Mouse (Mus musculus) midbrain, embryonic 10.5 days (tissue): ENCODE data around the gene Lypd4. TPM values are rescaled to one million over a fixed set of nuclear protein-coding genes. Genes with fewer than 3 reads are reported as not detected.
"Not testable (repeated sequence)": the region's sequence is repeated elsewhere in the genome, so short reads cannot be mapped to it uniquely, and the experiment has no call there.

Experiments
- DNase-seq: peaks from one replicate; pipeline ENCODE4 v3.0.0-alpha.2; 2017; ENCODE audit warnings: low spot score
- H3K27ac ChIP-seq: fragments of 300-500 bp; sonication (generic); replicated peaks from 2 replicates; pipeline ENCODE4 v1.5.1; 2016; ENCODE audit warnings: mild to moderate bottlenecking
- H3K27me3 ChIP-seq: fragments of 300-500 bp; sonication (generic); 2 replicates; pipeline ENCODE4 v1.6.1; 2016; ENCODE audit warnings: low read depth, mild to moderate bottlenecking; ENCODE audit not compliant: poor library complexity, severe bottlenecking
- H3K36me3 ChIP-seq: fragments of 300-500 bp; sonication (generic); 2 replicates; pipeline ENCODE4 v1.6.1; 2016; ENCODE audit warnings: mild to moderate bottlenecking, moderate library complexity
- H3K4me1 ChIP-seq: fragments of 300-500 bp; sonication (generic); 2 replicates; pipeline ENCODE4 v1.6.1; 2016
- H3K4me3 ChIP-seq: fragments of 300-500 bp; sonication (generic); 2 replicates; pipeline ENCODE4 v1.5.1; 2016; ENCODE audit warnings: mild to moderate bottlenecking, moderate library complexity
- H3K9me3 ChIP-seq: fragments of 300-500 bp; sonication (generic); replicated peaks from 2 replicates; pipeline ENCODE4 v1.6.1; 2016; ENCODE audit warnings: mild to moderate bottlenecking
- WGBS: fragments of 180-500 bp; shearing (Covaris S2); methylation state at CpG from one replicate; pipeline ENCODE4 v1.1.7; 2016; 5-methylcytosine and 5-hydroxymethylcytosine counted together
- polyA plus RNA-seq: library from polyadenylated mRNA; unstranded; fragments of >200 nt; fragmentation: Nextera tagmentation; extraction: Ambion mirVana; gene quantifications from 2 replicates; pipeline ENCODE4 v1.2.1, GENCODE M21; 2016

Lypd4 gene
- polyA plus RNA-seq, 1 experiment from 2014 or later: not detected

DNA sequence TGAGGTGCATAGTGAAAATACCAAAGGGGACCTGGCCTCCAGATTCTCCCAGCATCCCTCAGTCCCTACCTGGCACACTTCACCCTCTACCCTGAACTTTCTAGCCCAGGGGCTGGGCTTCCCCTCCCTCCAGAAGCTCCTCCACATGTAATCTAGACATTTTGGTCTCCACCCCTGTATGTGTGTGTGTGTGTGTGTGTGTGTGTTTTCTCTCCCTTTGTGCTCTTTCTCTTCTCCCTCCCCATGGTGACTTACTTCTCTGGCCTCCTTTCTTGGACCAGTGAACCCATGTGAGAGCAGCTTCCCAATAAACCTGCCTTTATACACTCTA is 16.5 kb downstream of the Lypd4 start:
- H3K4me3 ChIP-seq: no peak overlapping the region
- peak overlapping the region; percentile 70; the same call in 1 of the 2 replicates for H3K27ac ChIP-seq
- peaks cover 22% of the 10 kb centered on the region for H3K4me1 ChIP-seq
- no peaks in the 10 kb centered on the region for H3K9me3 ChIP-seq
- H3K36me3 ChIP-seq: no peaks in the 10 kb centered on the region
- no peak for DNase-seq
- H3K27me3 ChIP-seq: no peaks in the 10 kb centered on the region

DNA sequence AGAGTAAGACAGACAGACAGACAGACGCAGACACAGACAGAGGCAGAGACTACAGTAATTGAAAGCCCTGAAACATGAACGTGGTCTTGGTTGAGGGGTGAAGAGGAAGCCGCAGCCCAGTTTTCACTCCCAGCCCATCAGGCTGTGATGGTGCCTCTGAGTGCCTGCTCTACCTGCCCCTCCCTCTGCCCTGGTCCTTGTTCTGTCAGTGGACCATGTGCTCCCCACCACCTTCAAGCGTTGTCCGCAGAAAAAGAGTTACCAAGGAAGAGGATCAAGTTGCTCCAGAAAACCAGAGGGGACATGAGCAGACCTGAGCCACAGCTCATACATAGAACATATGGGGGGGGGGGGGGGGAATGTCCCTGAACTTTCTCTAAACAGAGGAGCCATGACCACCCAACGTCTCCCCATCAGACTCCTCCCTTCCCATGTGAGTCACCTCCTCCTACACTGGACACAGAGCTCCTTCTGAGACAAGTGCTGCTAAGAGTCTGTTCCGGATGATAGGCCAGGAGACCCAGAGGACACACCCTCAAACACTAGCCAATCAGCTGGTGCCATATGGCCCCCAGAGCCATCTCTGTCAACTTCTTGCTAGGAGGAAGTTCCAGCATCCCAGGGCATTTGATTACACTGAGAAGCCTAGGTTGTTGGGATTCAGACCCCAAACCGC is 17.0 kb downstream of the Lypd4 start:
- 83% methylated on average over 8 of the region's 8 CpGs for WGBS

GRCm38 (mm10) chr7:24851596-24852325 is 18.0 kb downstream of the Lypd4 start:
- no peak for DNase-seq
- Histone ChIP-seq H3K4me1 (peaks cover 18% of the 10 kb centered on the region), H3K9me3 (no peaks in the 10 kb centered on the region), H3K36me3 (no peaks in the 10 kb centered on the region), H3K27me3 (no peaks in the 10 kb centered on the region), H3K27ac (no peak overlapping the region), H3K4me3 (no peak overlapping the region)
- WGBS: 86% methylated on average over 5 of the region's 5 CpGs

More for the DNA sequence above, 17.0 kb downstream of the Lypd4 start:
- no peaks in the 10 kb centered on the region for H3K27me3 ChIP-seq
- no peaks in the 10 kb centered on the region for H3K36me3 ChIP-seq
- peak overlapping the region; percentile 18; the same call in 1 of the 2 replicates for H3K27ac ChIP-seq
- H3K9me3 ChIP-seq: no peaks in the 10 kb centered on the region
- peaks cover 22% of the 10 kb centered on the region for H3K4me1 ChIP-seq
- DNase-seq: no peak
- no peak overlapping the region for H3K4me3 ChIP-seq

DNA sequence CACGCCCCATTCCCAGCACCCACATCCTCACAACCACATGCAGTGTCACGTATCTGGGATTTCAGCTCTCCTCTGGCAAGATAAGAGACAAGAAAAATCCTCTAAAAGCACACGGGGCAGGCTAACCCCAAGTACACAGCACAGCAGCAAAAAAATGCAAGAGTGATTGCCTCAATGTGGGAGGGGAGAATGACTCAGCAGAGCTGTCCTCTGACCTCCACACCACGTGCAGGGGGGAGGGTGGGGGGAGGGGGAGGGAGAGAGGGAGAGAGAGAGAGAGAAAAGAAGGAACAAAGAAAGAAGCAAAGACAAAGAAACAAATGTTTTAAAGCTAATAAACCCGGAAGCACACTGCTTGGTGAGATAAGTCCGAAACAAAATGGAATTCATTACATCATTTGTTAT is 18.8 kb downstream of the Lypd4 start:
- Histone ChIP-seq H3K36me3 (no peaks in the 10 kb centered on the region), H3K9me3 (no peaks in the 10 kb centered on the region), H3K27me3 (no peaks in the 10 kb centered on the region), H3K4me1 (peaks cover 22% of the 10 kb centered on the region), H3K27ac (peak overlapping the region; percentile 67), H3K4me3 (no peak overlapping the region)
- peak; percentile 52 for DNase-seq
- WGBS: 42% methylated on average over 6 of the region's 6 CpGs

DNA sequence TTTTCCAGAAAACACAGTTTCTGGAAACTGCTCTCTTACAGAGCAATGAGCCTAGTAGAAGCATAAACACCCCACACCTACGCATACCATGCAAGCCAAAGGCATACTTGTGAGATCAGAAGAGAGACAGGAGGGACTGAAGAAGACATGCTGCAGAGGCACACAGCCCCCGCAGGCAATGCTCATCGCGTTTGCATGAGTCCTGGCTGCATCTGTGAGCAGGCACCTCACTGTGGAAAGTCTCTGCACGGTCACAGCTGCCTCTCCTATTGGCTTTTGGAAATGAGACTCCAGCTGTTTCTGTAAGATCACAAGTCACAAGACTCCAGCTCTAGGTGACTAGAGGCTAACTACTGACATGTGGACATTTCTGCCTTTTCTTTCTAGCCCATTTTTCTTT is 19.6 kb downstream of the Lypd4 start:
- Histone ChIP-seq H3K27me3 (no peaks in the 10 kb centered on the region), H3K36me3 (no peaks in the 10 kb centered on the region), H3K4me3 (no peak overlapping the region), H3K9me3 (no peaks in the 10 kb centered on the region), H3K27ac (0 out of 2 replicates have a peak overlapping the region, but pooled peaks have one; percentile 17), H3K4me1 (peaks cover 28% of the 10 kb centered on the region)
- WGBS: 35% methylated on average over 5 of the region's 5 CpGs
- DNase-seq: no peak

- not testable (repeated sequence) for H3K27me3 ChIP-seq, H3K36me3 ChIP-seq, DNase-seq, H3K9me3 ChIP-seq, H3K4me3 ChIP-seq, H3K27ac ChIP-seq
- 46% methylated on average over 2 of the region's 2 CpGs for WGBS
- H3K4me1 ChIP-seq: peaks cover 22% of the 10 kb centered on the region
Observed at GRCm38 (mm10) chr7:24846576-24846975, 23.2 kb downstream of the Lypd4 start.

DNA sequence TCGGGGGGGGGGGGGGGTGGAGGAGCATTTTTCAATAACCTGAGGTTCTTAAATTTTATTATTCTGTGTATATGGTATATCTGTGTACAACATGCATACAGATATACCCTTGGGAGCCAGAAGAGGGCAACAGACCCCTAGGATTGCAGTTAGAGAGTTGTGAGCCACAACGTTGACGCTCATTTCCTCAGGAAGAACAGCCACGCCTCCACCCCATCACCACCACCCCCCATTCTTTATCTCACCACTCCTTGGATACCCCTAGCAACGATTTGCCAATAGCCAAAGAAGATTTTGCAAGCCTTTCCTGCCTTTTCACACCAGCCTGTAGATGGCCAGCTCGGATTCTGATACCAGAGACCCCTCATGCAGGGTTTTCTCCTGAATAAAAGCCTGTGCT is 24.0 kb downstream of the Lypd4 start:
- peaks cover 18% of the 10 kb centered on the region for H3K4me1 ChIP-seq
- H3K36me3 ChIP-seq: no peaks in the 10 kb centered on the region
- WGBS: 5% methylated on average over 6 of the region's 6 CpGs
- no peak overlapping the region for H3K4me3 ChIP-seq
- no peaks in the 10 kb centered on the region for H3K9me3 ChIP-seq
- no peak overlapping the region for H3K27ac ChIP-seq
- no peaks in the 10 kb centered on the region for H3K27me3 ChIP-seq
- peak; percentile 67 for DNase-seq

GRCm38 (mm10) chr7:24845181-24845580 is 24.6 kb downstream of the Lypd4 start:
- H3K36me3 ChIP-seq: no peaks in the 10 kb centered on the region
- DNase-seq: no peak
- H3K4me3 ChIP-seq: no peak overlapping the region
- H3K9me3 ChIP-seq: no peaks in the 10 kb centered on the region
- H3K4me1 ChIP-seq: peaks cover 15% of the 10 kb centered on the region
- no peak overlapping the region for H3K27ac ChIP-seq
- H3K27me3 ChIP-seq: no peaks in the 10 kb centered on the region
- 85% methylated on average over 9 of the region's 9 CpGs for WGBS

GRCm38 (mm10) chr7:24844144-24844543 is 25.6 kb downstream of the Lypd4 start:
- WGBS: 47% methylated on average over 5 of the region's 5 CpGs
- Histone ChIP-seq H3K9me3 (no peaks in the 10 kb centered on the region), H3K27me3 (no peaks in the 10 kb centered on the region), H3K36me3 (no peaks in the 10 kb centered on the region), H3K4me1 (peaks cover 14% of the 10 kb centered on the region), H3K27ac (no peak overlapping the region), H3K4me3 (no peak overlapping the region)
- no peak for DNase-seq

GRCm38 (mm10) chr7:24841009-24841408 is 28.7 kb downstream of the Lypd4 start:
- H3K36me3 ChIP-seq: no peaks in the 10 kb centered on the region
- no peaks in the 10 kb centered on the region for H3K27me3 ChIP-seq
- no peak overlapping the region for H3K4me3 ChIP-seq
- H3K9me3 ChIP-seq: no peaks in the 10 kb centered on the region
- no peak for DNase-seq
- no peak overlapping the region for H3K27ac ChIP-seq
- WGBS: 82% methylated on average over 4 of the region's 4 CpGs
- peaks cover 7% of the 10 kb centered on the region for H3K4me1 ChIP-seq

- no peak overlapping the region for H3K27ac ChIP-seq
- no peaks in the 10 kb centered on the region; the same call in 1 of the 2 replicates for H3K4me1 ChIP-seq
- 57% methylated on average over 3 of the region's 3 CpGs for WGBS
- H3K27me3 ChIP-seq: no peaks in the 10 kb centered on the region
- no peaks in the 10 kb centered on the region for H3K36me3 ChIP-seq
- H3K4me3 ChIP-seq: no peak overlapping the region
- no peak for DNase-seq
- no peaks in the 10 kb centered on the region for H3K9me3 ChIP-seq
Observed at GRCm38 (mm10) chr7:24840331-24840730, 29.4 kb downstream of the Lypd4 start.

GRCm38 (mm10) chr7:24839410-24839808 is 30.3 kb downstream of the Lypd4 start:
- 80% methylated on average over 8 of the region's 8 CpGs for WGBS
- Histone ChIP-seq H3K4me3 (no peak overlapping the region), H3K4me1 (no peaks in the 10 kb centered on the region; the same call in 1 of the 2 replicates), H3K9me3 (no peaks in the 10 kb centered on the region), H3K27me3 (no peaks in the 10 kb centered on the region), H3K36me3 (no peaks in the 10 kb centered on the region), H3K27ac (no peak overlapping the region)
- no peak for DNase-seq

- H3K27me3 ChIP-seq, H3K4me1 ChIP-seq, H3K36me3 ChIP-seq, H3K9me3 ChIP-seq, H3K4me3 ChIP-seq, DNase-seq, H3K27ac ChIP-seq: not testable (repeated sequence)
- WGBS: 67% methylated on average over 12 of the region's 13 CpGs
Observed at GRCm38 (mm10) chr7:24838732-24839409, 30.9 kb downstream of the Lypd4 start.
